Mouse (Mus musculus) liver, adult 2 months (tissue): ENCODE results near the gene Abi3. TPM values are rescaled to one million over a fixed set of nuclear protein-coding genes. Genes with fewer than 3 reads are reported as not detected.

Source experiments
- DNase-seq: peaks from one replicate; pipeline ENCODE4 v3.0.0-alpha.2; 2011; ENCODE audit warnings: low read depth, low spot score; ENCODE audit errors: extremely low read depth
- H3K27ac ChIP-seq: fragments of 200-500 bp; replicated peaks from 2 replicates; pipeline ENCODE4 v1.5.1; 2012; ENCODE audit warnings: low read depth, mild to moderate bottlenecking, control low read depth, inconsistent platforms, low read length; ENCODE audit not compliant: insufficient read depth
- H3K27me3 ChIP-seq: fragments of 200-500 bp; 2 replicates; pipeline ENCODE4 v1.6.1; 2012; ENCODE audit warnings: mild to moderate bottlenecking, moderate library complexity, low read length, inconsistent platforms; ENCODE audit not compliant: control insufficient read depth, insufficient read depth
- H3K36me3 ChIP-seq: fragments of 200-500 bp; 2 replicates; pipeline ENCODE4 v1.6.1; 2012; ENCODE audit warnings: low read length, inconsistent platforms; ENCODE audit not compliant: control insufficient read depth, insufficient read depth
- H3K4me1 ChIP-seq: fragments of 200-500 bp; 2 replicates; pipeline ENCODE4 v1.6.1; 2011; ENCODE audit warnings: low read length; ENCODE audit not compliant: control insufficient read depth, insufficient read depth
- H3K4me3 ChIP-seq: fragments of 200-500 bp; 2 replicates; pipeline ENCODE4 v1.5.1; 2011; ENCODE audit warnings: low read depth, mild to moderate bottlenecking, control low read depth, low read length, moderate library complexity; ENCODE audit not compliant: insufficient read depth
- H3K79me2 ChIP-seq: fragments of 200-500 bp; 2 replicates; pipeline ENCODE4 v1.6.1; 2012; ENCODE audit warnings: inconsistent platforms, mild to moderate bottlenecking, low read length, moderate library complexity; ENCODE audit not compliant: control insufficient read depth, insufficient read depth
- H3K9ac ChIP-seq: fragments of 200-500 bp; 2 replicates; pipeline ENCODE4 v1.6.1; 2012; ENCODE audit warnings: low read depth, mild to moderate bottlenecking, control low read depth, inconsistent platforms, low read length
- CTCF ChIP-seq: fragments of 200-500 bp; IDR thresholded peaks from 2 replicates; pipeline ENCODE4 v1.5.1; 2011; ENCODE audit warnings: low read depth, low read length, control low read depth
- POLR2A ChIP-seq: fragments of 200-500 bp; IDR thresholded peaks from 2 replicates; pipeline ENCODE4 v1.6.1; 2011; ENCODE audit warnings: low read length, control low read depth; ENCODE audit not compliant: insufficient read depth; ENCODE audit errors: extremely low read depth
- WGBS: fragments of 180-500 bp; shearing (Covaris S2); methylation state at CpG from one replicate; pipeline ENCODE4 v1.1.7; 2018; 5-methylcytosine and 5-hydroxymethylcytosine counted together
- polyA plus RNA-seq: library from polyadenylated mRNA; depleted of rRNA; stranded (reverse); fragments of >200 nt; gene quantifications from 2 replicates; pipeline ENCODE4 v1.2.3, GENCODE M21; 2012
- total RNA-seq: library from RNA; depleted of rRNA; stranded (reverse); fragments of >200 nt; gene quantifications from 2 replicates; pipeline ENCODE4 v1.2.3, GENCODE M21; 2014

Abi3 gene
- total and polyA plus RNA-seq, 2 experiments = 1.1 to 11.7 TPM

GRCm38 (mm10) chr11:95826317-95827167 lies 15.7 kb downstream of the Abi3 start:
- no peaks in the 10 kb centered on the region for H3K79me2 ChIP-seq
- peaks cover 5% of the 10 kb centered on the region; the same call in 1 of the 2 replicates for H3K27me3 ChIP-seq
- peaks cover 20% of the 10 kb centered on the region for H3K4me1 ChIP-seq
- WGBS = 46% methylated on average over 6 of the region's 6 CpGs
- no peak overlapping the region for H3K9ac ChIP-seq
- no peaks in the 10 kb centered on the region for H3K36me3 ChIP-seq
- H3K27ac ChIP-seq = no peak overlapping the region
- DNase-seq = peak; percentile 36
- no peak overlapping the region for H3K4me3 ChIP-seq
- no peak for TF ChIP-seq CTCF
- no peak for TF ChIP-seq POLR2A

GRCm38 (mm10) chr11:95825625-95826024 lies 16.7 kb downstream of the Abi3 start:
- Histone ChIP-seq H3K79me2 (no peaks in the 10 kb centered on the region), H3K27ac (no peak overlapping the region), H3K27me3 (peaks cover 5% of the 10 kb centered on the region; the same call in 1 of the 2 replicates), H3K4me1 (peaks cover 26% of the 10 kb centered on the region), H3K4me3 (no peak overlapping the region), H3K36me3 (no peaks in the 10 kb centered on the region), H3K9ac (no peak overlapping the region)
- peak; percentile 16 for DNase-seq
- 37% methylated on average over 3 of the region's 3 CpGs for WGBS
- TF ChIP-seq POLR2A (no peak), CTCF (no peak)

- no peak for DNase-seq
- TF ChIP-seq POLR2A = no peak
- TF ChIP-seq CTCF = no peak
- peak overlapping the region; percentile 82 for H3K4me3 ChIP-seq
- no peak overlapping the region for H3K27ac ChIP-seq
- 5% methylated on average over 11 of the region's 11 CpGs for WGBS
- H3K9ac ChIP-seq = peak overlapping the region; percentile 83
- no peaks in the 10 kb centered on the region for H3K79me2 ChIP-seq
- H3K36me3 ChIP-seq = no peaks in the 10 kb centered on the region
- H3K27me3 ChIP-seq = no peaks in the 10 kb centered on the region
- peaks cover 26% of the 10 kb centered on the region for H3K4me1 ChIP-seq
Observed at GRCm38 (mm10) chr11:95824877-95825243, 17.4 kb downstream of the Abi3 start.

- WGBS = under 1% methylated on average over 75 of the region's 78 CpGs
- H3K27ac ChIP-seq = peak within 1 kb of the TSS; percentile 78
- peak within 1 kb of the TSS; percentile 85 for H3K9ac ChIP-seq
- H3K4me3 ChIP-seq = peak within 1 kb of the TSS; percentile 82
- H3K4me1 ChIP-seq = peaks cover 26% of the 10 kb centered on the region
- no peaks in the 10 kb centered on the region for H3K79me2 ChIP-seq
- H3K27me3 ChIP-seq = no peaks in the 10 kb centered on the region
- DNase-seq = peak; percentile 80
- no peaks in the 10 kb centered on the region for H3K36me3 ChIP-seq
- TF ChIP-seq CTCF (no peak), POLR2A (0 out of 2 replicates have a peak, but pooled peaks have one; percentile 32)
Observed at GRCm38 (mm10) chr11:95824071-95824876, 18.0 kb downstream of the Abi3 start, which contains the start of gene Phospho1. Gene Phospho1, plus strand, starts transcription at chr11:95824499.

- no peak overlapping the region for H3K4me3 ChIP-seq
- H3K27ac ChIP-seq = no peak overlapping the region
- peaks cover 26% of the 10 kb centered on the region for H3K4me1 ChIP-seq
- peak; percentile 91 for DNase-seq
- 27% methylated on average over 4 of the region's 4 CpGs for WGBS
- H3K27me3 ChIP-seq = no peaks in the 10 kb centered on the region
- H3K9ac ChIP-seq = no peak overlapping the region
- no peak for TF ChIP-seq POLR2A
- no peak for TF ChIP-seq CTCF
- H3K79me2 ChIP-seq = no peaks in the 10 kb centered on the region
- H3K36me3 ChIP-seq = no peaks in the 10 kb centered on the region
Observed at GRCm38 (mm10) chr11:95822437-95822836, 19.8 kb downstream of the Abi3 start.
